Mouse (Mus musculus) hindbrain, embryonic 12.5 days (tissue): ENCODE measurements around the gene Tctn1. TPM values are rescaled to one million over a fixed set of nuclear protein-coding genes. Genes with fewer than 3 reads are reported as not detected.
A peak's percentile ranks its signal among the peaks of the same experiment; 100 is the strongest.

Experiments used
- ATAC-seq: fragments of 200-750 bp; cut with Nextera tagmentation; 2 replicates; pipeline ENCODE4 v1.8.0; 2017; ENCODE audit warnings: moderate TSS enrichment; ENCODE audit not compliant: low FRiP score
- H3K27ac ChIP-seq: fragments of 300-500 bp; sonication (generic); 2 replicates; pipeline ENCODE4 v1.5.1; 2016; ENCODE audit warnings: mild to moderate bottlenecking
- H3K27me3 ChIP-seq: fragments of 300-500 bp; sonication (generic); 2 replicates; pipeline ENCODE4 v1.6.1; 2016; ENCODE audit warnings: mild to moderate bottlenecking
- H3K36me3 ChIP-seq: fragments of 300-500 bp; sonication (generic); 2 replicates; pipeline ENCODE4 v1.6.1; 2016; ENCODE audit warnings: mild to moderate bottlenecking
- H3K4me1 ChIP-seq: fragments of 300-500 bp; sonication (generic); 2 replicates; pipeline ENCODE4 v1.6.1; 2016
- H3K4me2 ChIP-seq: fragments of 300-500 bp; sonication (generic); replicated peaks from 2 replicates; pipeline ENCODE4 v1.6.1; 2016; ENCODE audit warnings: mild to moderate bottlenecking
- H3K4me3 ChIP-seq: fragments of 300-500 bp; sonication (generic); 2 replicates; pipeline ENCODE4 v1.5.1; 2016; ENCODE audit warnings: mild to moderate bottlenecking
- H3K9ac ChIP-seq: fragments of 300-500 bp; sonication (generic); 2 replicates; pipeline ENCODE4 v1.6.1; 2016; ENCODE audit warnings: mild to moderate bottlenecking, moderate library complexity
- H3K9me3 ChIP-seq: fragments of 300-500 bp; sonication (generic); replicated peaks from 2 replicates; pipeline ENCODE4 v1.6.1; 2016; ENCODE audit warnings: mild to moderate bottlenecking
- WGBS: fragments of 180-500 bp; shearing (Covaris S2); methylation state at CpG from one replicate; pipeline ENCODE4 v1.1.7; 2016; 5-methylcytosine and 5-hydroxymethylcytosine counted together
- polyA plus RNA-seq: library from polyadenylated mRNA; unstranded; fragments of >200 nt; fragmentation: Nextera tagmentation; extraction: Ambion mirVana; gene quantifications from 2 replicates; pipeline ENCODE4 v1.2.1, GENCODE M21; 2016

Gene Tctn1
- polyA plus RNA-seq, result 7.5 and 7.7 TPM in 2 replicates

DNA sequence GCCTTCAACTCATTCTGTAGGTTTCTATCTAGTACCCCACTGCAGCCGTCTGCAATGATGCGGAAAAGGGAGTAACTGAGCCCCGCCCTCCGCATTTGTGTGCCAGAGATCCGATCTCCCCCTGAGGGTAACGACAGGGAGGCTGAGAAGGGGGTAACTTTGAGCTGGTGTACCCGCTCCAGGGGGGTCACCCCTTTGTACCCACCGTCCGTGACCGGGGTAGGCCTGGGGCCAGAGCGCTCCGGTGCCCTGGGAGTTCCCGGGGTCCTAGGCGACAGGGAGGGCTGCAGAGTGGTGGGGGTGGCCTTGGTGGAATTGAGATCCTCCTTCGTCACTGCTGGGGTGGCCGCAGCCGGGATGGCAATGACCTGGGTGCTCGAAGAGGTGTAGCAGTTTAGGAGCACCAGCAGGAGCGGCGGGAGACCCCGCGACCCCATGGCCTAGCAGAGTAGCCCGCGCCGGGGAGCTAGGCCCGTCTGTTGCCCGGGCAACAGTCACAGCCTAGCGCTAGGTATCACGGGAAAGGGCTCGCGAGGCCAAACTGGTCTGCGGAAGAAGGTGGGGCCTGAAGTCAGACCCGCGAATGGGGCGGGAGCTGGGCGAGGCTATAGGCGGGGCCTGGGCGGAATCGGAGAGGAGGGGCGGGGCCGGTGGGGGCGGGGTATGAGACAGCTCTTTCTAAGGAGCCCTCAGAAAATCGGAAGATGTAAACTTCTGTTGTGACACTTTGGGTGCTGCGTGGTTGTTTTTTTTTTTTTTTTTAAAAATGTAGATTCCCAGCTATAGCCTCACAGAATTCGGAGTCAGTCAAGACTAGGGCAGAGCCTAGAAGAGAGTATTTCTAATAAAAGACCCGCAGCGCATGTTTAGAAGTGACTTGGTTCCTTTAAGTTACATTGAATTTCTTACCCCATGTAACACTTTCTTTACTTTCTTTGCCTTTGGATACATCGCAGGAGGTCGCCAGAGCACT lies at the start of gene Tctn1:
TSS of gene Tctn1 (minus strand) at position 528 of the 973 bp plus-strand sequence.
- peak within 1 kb of the TSS; percentile 76 for H3K27ac ChIP-seq

DNA sequence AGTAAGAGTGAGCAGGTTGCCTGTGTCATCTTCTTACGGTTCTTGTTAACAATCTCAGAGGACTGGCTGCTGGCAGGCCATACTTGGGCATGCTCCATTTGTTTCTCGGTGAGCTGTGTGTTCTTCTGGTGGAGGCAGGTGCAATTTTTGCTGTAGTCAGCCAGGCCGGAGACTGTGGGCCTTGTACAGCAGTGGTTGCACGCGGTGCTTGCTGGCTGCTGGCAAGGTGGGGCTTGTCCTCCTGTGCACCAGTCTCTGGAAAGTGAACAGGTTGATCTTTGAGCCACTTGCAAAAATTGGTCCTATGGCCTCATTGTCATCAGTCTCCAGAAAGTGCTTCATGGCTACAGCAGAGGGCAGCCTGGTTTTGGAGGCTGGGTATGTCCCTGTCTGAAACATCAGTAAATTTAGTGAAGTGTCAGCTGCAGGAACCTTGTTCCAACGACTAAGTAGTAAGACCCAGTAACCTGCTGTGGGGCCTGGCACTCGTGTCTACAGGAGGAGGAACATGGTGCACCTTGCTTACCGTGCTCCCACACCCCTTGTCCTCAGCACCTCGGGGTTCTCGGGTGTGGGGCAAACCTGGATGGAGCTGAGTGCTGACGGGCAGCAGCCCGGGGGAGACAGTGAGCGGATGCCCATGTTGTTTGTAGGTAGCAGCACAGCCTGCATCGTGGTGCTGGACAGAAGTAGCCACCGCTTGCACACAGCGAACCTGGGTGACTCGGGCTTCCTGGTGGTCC lies 48.9 kb upstream of the Tctn1 start:
- Histone ChIP-seq H3K36me3 (peaks cover 29% of the 10 kb centered on the region), H3K27me3 (no peaks in the 10 kb centered on the region), H3K9me3 (no peaks in the 10 kb centered on the region), H3K4me1 (0 out of 2 replicates have a peak, but pooled peaks cover 3% of the 10 kb centered on the region), H3K4me3 (no peak overlapping the region), H3K4me2 (no peak overlapping the region), H3K9ac (no peak overlapping the region), H3K27ac (no peak overlapping the region)
- 93% methylated on average over 17 of the region's 17 CpGs for WGBS
- ATAC-seq, result no peak

More for the DNA sequence above, at the start of gene Tctn1:
- Histone ChIP-seq H3K4me3 (peak within 1 kb of the TSS; percentile 82), H3K9me3 (no peaks in the 10 kb centered on the region), H3K4me1 (peaks cover 19% of the 10 kb centered on the region), H3K4me2 (peak within 1 kb of the TSS; percentile 70), H3K9ac (peak within 1 kb of the TSS; percentile 89), H3K27me3 (no peaks in the 10 kb centered on the region), H3K36me3 (peaks cover 8% of the 10 kb centered on the region; the same call in 1 of the 2 replicates)
- ATAC-seq, result peak; percentile 97
- 2% methylated on average over 48 of the region's 49 CpGs for WGBS

- 89% methylated on average over 4 of the region's 4 CpGs for WGBS
- Histone ChIP-seq H3K9ac (no peak overlapping the region), H3K4me2 (no peak overlapping the region), H3K4me3 (no peak overlapping the region), H3K27me3 (no peaks in the 10 kb centered on the region), H3K27ac (no peak overlapping the region), H3K4me1 (0 out of 2 replicates have a peak, but pooled peaks cover 3% of the 10 kb centered on the region), H3K9me3 (no peaks in the 10 kb centered on the region), H3K36me3 (peaks cover 32% of the 10 kb centered on the region)
- ATAC-seq, result no peak
Measured at GRCm38 (mm10) chr5:122312346-122312745, 48.1 kb upstream of the Tctn1 start.

DNA sequence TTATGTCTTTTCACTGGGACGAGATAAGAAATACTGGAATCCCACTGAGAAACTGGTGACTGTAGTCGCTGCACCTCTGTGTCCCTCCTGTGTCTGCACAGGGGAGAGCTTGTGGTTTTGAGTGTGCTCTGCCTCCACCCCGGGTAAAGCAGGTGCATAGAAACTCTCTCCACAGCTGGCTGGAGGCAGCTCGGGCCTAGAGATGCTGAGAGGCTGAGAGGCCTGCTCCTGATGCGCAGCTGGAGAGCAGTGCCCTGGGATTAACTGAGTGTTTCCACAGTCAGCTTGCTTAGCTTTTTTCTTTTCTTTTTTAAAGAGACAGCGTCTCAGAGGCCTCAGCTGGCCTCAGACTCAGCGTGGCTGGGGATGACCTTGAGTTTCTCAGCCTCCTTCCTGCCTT lies 47.4 kb upstream of the Tctn1 start:
- Histone ChIP-seq H3K9ac (no peak overlapping the region), H3K27me3 (no peaks in the 10 kb centered on the region), H3K4me1 (0 out of 2 replicates have a peak, but pooled peaks cover 3% of the 10 kb centered on the region), H3K4me3 (no peak overlapping the region), H3K9me3 (no peaks in the 10 kb centered on the region), H3K27ac (no peak overlapping the region), H3K4me2 (no peak overlapping the region), H3K36me3 (peaks cover 32% of the 10 kb centered on the region)
- WGBS, result 76% methylated on average over 7 of the region's 7 CpGs
- ATAC-seq, result no peak

- Histone ChIP-seq H3K4me2 (no peak overlapping the region), H3K9ac (no peak overlapping the region), H3K36me3 (peaks cover 32% of the 10 kb centered on the region), H3K4me1 (0 out of 2 replicates have a peak, but pooled peaks cover 3% of the 10 kb centered on the region), H3K27ac (no peak overlapping the region), H3K4me3 (no peak overlapping the region), H3K27me3 (no peaks in the 10 kb centered on the region), H3K9me3 (no peaks in the 10 kb centered on the region)
- 78% methylated on average over 8 of the region's 8 CpGs for WGBS
- no peak for ATAC-seq
Measured at GRCm38 (mm10) chr5:122310699-122311098, 46.4 kb upstream of the Tctn1 start.

DNA sequence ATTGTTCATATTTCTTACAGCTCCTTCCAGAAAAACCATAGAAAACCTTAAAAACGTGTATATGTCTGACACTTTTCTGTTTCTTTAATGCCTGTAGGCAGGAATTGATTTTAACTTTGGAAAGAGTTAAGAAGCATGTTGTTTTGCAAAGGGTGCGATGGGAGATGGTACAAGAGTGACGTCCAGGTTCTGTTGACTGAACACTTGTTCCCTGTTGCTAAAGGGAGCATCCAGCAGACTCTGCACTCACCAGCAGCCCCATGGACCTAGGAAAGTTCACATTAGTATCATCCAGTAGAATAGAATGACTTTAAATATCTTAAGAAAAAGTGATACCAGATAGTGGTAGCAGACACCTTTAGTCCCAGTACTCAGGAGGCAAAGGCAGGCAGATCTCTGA lies 42.3 kb upstream of the Tctn1 start:
- H3K4me2 ChIP-seq, result no peak overlapping the region
- H3K9ac ChIP-seq, result no peak overlapping the region
- no peak overlapping the region for H3K27ac ChIP-seq
- H3K36me3 ChIP-seq, result peaks cover 11% of the 10 kb centered on the region; the same call in 1 of the 2 replicates
- H3K4me3 ChIP-seq, result no peak overlapping the region
- WGBS, result 90% methylated on average over 3 of the region's 3 CpGs
- no peaks in the 10 kb centered on the region for H3K27me3 ChIP-seq
- peaks cover 14% of the 10 kb centered on the region for H3K4me1 ChIP-seq
- no peaks in the 10 kb centered on the region for H3K9me3 ChIP-seq
- ATAC-seq, result no peak

GRCm38 (mm10) chr5:122305472-122305871 lies 41.2 kb upstream of the Tctn1 start:
- Histone ChIP-seq H3K9me3 (no peaks in the 10 kb centered on the region), H3K4me1 (peaks cover 14% of the 10 kb centered on the region), H3K36me3 (peaks cover 10% of the 10 kb centered on the region; the same call in 1 of the 2 replicates), H3K27me3 (no peaks in the 10 kb centered on the region), H3K9ac (no peak overlapping the region), H3K4me3 (no peak overlapping the region), H3K4me2 (no peak overlapping the region), H3K27ac (no peak overlapping the region)
- WGBS, result 94% methylated on average over 7 of the region's 7 CpGs
- ATAC-seq, result no peak

DNA sequence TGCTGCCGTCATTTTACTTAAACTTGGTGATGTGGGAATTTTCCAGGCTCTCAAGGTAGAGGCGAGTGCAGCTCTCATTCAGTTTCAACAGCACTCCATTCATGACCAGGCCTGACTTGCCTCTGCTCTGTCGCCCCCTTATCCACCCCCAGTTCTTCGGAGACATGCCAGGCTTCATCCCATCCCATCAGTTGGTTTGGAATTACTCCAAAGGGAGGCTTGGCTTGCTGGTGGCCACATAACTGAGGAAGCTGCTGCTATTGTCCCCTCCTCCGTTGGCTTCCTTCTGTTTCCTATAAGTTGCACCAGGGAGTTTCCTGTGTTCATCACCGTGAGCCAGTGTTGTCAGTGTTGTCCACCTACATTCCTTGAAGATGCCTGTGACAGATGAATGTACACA lies 40.3 kb upstream of the Tctn1 start:
- WGBS, result 82% methylated on average over 6 of the region's 6 CpGs
- H3K4me2 ChIP-seq, result no peak overlapping the region
- H3K27me3 ChIP-seq, result no peaks in the 10 kb centered on the region
- no peak overlapping the region for H3K9ac ChIP-seq
- H3K27ac ChIP-seq, result no peak overlapping the region
- H3K36me3 ChIP-seq, result peaks cover 10% of the 10 kb centered on the region; the same call in 1 of the 2 replicates
- no peak for ATAC-seq
- no peak overlapping the region for H3K4me3 ChIP-seq
- H3K9me3 ChIP-seq, result no peaks in the 10 kb centered on the region
- H3K4me1 ChIP-seq, result peaks cover 14% of the 10 kb centered on the region

GRCm38 (mm10) chr5:122303937-122304336 lies 39.7 kb upstream of the Tctn1 start:
- Histone ChIP-seq H3K27ac (no peak overlapping the region), H3K27me3 (no peaks in the 10 kb centered on the region), H3K9me3 (no peaks in the 10 kb centered on the region), H3K4me3 (no peak overlapping the region), H3K4me1 (peaks cover 14% of the 10 kb centered on the region), H3K4me2 (no peak overlapping the region), H3K9ac (no peak overlapping the region), H3K36me3 (peaks cover 10% of the 10 kb centered on the region; the same call in 1 of the 2 replicates)
- WGBS, result 91% methylated on average over 7 of the region's 7 CpGs
- no peak for ATAC-seq

DNA sequence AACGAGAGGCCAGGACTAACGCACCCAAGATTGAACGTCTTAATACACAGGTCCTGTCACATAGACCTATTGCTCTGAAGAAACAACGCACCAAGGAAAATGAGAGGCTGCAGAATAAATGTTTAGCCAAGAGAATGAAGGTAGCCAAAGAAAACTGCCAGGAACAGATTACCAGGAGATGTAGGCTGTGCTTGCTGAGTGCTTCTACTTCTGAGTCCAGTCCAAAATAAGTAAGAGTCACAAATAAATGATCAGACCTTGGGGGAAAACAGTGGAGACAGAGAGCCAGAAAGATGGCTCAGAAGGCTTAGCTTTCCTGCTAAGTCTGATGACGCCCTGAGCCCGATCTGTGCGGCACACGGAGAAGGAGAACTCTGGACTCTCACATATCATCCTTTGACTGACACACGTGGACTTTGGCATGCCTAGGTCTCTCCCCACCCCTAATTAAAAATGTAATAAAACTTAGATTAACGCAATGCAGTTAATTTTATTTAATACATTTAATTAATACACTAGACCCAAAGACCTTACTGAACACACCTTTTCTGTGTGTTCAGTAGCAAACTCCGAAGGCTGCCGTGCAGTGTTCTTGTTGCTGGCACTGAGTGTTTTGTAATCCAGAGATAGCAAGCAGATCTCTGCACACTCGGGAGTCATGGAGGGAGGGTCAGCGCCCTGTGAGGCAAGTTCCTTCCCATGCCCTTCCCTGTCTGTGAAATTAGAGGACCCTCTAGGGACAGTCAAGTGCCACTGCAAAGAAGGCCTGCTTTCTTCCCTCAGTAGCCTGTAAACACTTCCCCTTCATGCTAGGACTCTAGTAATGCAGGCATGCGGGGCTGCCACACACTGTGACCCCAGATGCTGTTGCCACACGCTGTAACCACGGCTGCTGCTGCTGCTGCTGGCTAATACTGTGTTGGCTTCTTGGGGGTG lies 38.8 kb upstream of the Tctn1 start:
- H3K4me1 ChIP-seq, result peaks cover 14% of the 10 kb centered on the region
- no peak overlapping the region for H3K9ac ChIP-seq
- ATAC-seq, result no peak
- no peaks in the 10 kb centered on the region for H3K27me3 ChIP-seq
- peaks cover 2% of the 10 kb centered on the region; the same call in 1 of the 2 replicates for H3K36me3 ChIP-seq
- WGBS, result 78% methylated on average over 17 of the region's 17 CpGs
- no peak overlapping the region for H3K4me3 ChIP-seq
- 0 out of 2 replicates have a peak overlapping the region, but pooled peaks have one; percentile 23 for H3K27ac ChIP-seq
- no peak overlapping the region for H3K4me2 ChIP-seq
- no peaks in the 10 kb centered on the region for H3K9me3 ChIP-seq

- no peaks in the 10 kb centered on the region for H3K36me3 ChIP-seq
- H3K4me2 ChIP-seq, result no peak overlapping the region
- peaks cover 18% of the 10 kb centered on the region for H3K4me1 ChIP-seq
- H3K4me3 ChIP-seq, result no peak overlapping the region
- no peaks in the 10 kb centered on the region for H3K9me3 ChIP-seq
- no peak for ATAC-seq
- H3K27me3 ChIP-seq, result no peaks in the 10 kb centered on the region
- WGBS, result 87% methylated on average over 6 of the region's 6 CpGs
- no peak overlapping the region for H3K9ac ChIP-seq
- H3K27ac ChIP-seq, result no peak overlapping the region
Measured at GRCm38 (mm10) chr5:122300071-122300518, 35.8 kb upstream of the Tctn1 start.
